Mouse (Mus musculus) midbrain, embryonic 10.5 days (tissue): ENCODE measurements around the gene Tmem183a. TPM values are rescaled to one million over a fixed set of nuclear protein-coding genes. Genes with fewer than 3 reads are reported as not detected.
A peak's percentile ranks its signal among the peaks of the same experiment; 100 is the strongest.

Experiments
- DNase-seq: peaks from one replicate; pipeline ENCODE4 v3.0.0-alpha.2; 2017; ENCODE audit warnings: low spot score
- H3K27ac ChIP-seq: fragments of 300-500 bp; sonication (generic); replicated peaks from 2 replicates; pipeline ENCODE4 v1.5.1; 2016; ENCODE audit warnings: mild to moderate bottlenecking
- H3K27me3 ChIP-seq: fragments of 300-500 bp; sonication (generic); 2 replicates; pipeline ENCODE4 v1.6.1; 2016; ENCODE audit warnings: low read depth, mild to moderate bottlenecking; ENCODE audit not compliant: poor library complexity, severe bottlenecking
- H3K36me3 ChIP-seq: fragments of 300-500 bp; sonication (generic); 2 replicates; pipeline ENCODE4 v1.6.1; 2016; ENCODE audit warnings: mild to moderate bottlenecking, moderate library complexity
- H3K4me1 ChIP-seq: fragments of 300-500 bp; sonication (generic); 2 replicates; pipeline ENCODE4 v1.6.1; 2016
- H3K4me3 ChIP-seq: fragments of 300-500 bp; sonication (generic); 2 replicates; pipeline ENCODE4 v1.5.1; 2016; ENCODE audit warnings: mild to moderate bottlenecking, moderate library complexity
- H3K9me3 ChIP-seq: fragments of 300-500 bp; sonication (generic); replicated peaks from 2 replicates; pipeline ENCODE4 v1.6.1; 2016; ENCODE audit warnings: mild to moderate bottlenecking
- WGBS: fragments of 180-500 bp; shearing (Covaris S2); methylation state at CpG from one replicate; pipeline ENCODE4 v1.1.7; 2016; 5-methylcytosine and 5-hydroxymethylcytosine counted together
- polyA plus RNA-seq: library from polyadenylated mRNA; unstranded; fragments of >200 nt; fragmentation: Nextera tagmentation; extraction: Ambion mirVana; gene quantifications from 2 replicates; pipeline ENCODE4 v1.2.1, GENCODE M21; 2016

Tmem183a gene
- 122 and 128 TPM in 2 replicates for polyA plus RNA-seq

GRCm38 (mm10) chr1:134361857-134362212 is at the start of gene Tmem183a:
TSS of gene Tmem183a (minus strand) at chr1:134361979.
- peak within 1 kb of the TSS; percentile 93 for H3K27ac ChIP-seq
- peaks cover 15% of the 10 kb centered on the region for H3K4me1 ChIP-seq
- under 1% methylated on average over 38 of the region's 38 CpGs for WGBS
- peak within 1 kb of the TSS; percentile 93 for H3K4me3 ChIP-seq
- H3K27me3 ChIP-seq = no peaks in the 10 kb centered on the region
- peak; percentile 96 for DNase-seq
- no peaks in the 10 kb centered on the region for H3K9me3 ChIP-seq
- peaks cover 39% of the 10 kb centered on the region for H3K36me3 ChIP-seq

- 80% methylated on average over 8 of the region's 8 CpGs for WGBS
- Histone ChIP-seq H3K36me3 (peaks cover 40% of the 10 kb centered on the region), H3K4me1 (peaks cover 18% of the 10 kb centered on the region), H3K27ac (no peak overlapping the region), H3K27me3 (peaks cover 7% of the 10 kb centered on the region; the same call in 1 of the 2 replicates), H3K9me3 (no peaks in the 10 kb centered on the region), H3K4me3 (no peak overlapping the region)
- DNase-seq = no peak
These were observed 46.3 kb upstream of the Tmem183a start for GRCm38 (mm10) chr1:134408080-134408479.

- 35% methylated on average over 8 of the region's 8 CpGs for WGBS
- H3K9me3 ChIP-seq = no peaks in the 10 kb centered on the region
- no peak for DNase-seq
- peak overlapping the region; percentile 75 for H3K4me3 ChIP-seq
- H3K27me3 ChIP-seq = peaks cover 7% of the 10 kb centered on the region; the same call in 1 of the 2 replicates
- peaks cover 18% of the 10 kb centered on the region for H3K4me1 ChIP-seq
- H3K36me3 ChIP-seq = peaks cover 39% of the 10 kb centered on the region
- peak overlapping the region; percentile 85 for H3K27ac ChIP-seq
These were observed 44.6 kb upstream of the Tmem183a start for GRCm38 (mm10) chr1:134406414-134406771.

GRCm38 (mm10) chr1:134405509-134406413 is 44.0 kb upstream of the Tmem183a start, which contains the start of gene Cyb5r1:
TSS of gene Cyb5r1 (plus strand) at chr1:134405559.
- H3K4me1 ChIP-seq = peaks cover 18% of the 10 kb centered on the region
- WGBS = 2% methylated on average over 43 of the region's 43 CpGs
- peaks cover 33% of the 10 kb centered on the region for H3K36me3 ChIP-seq

GRCm38 (mm10) chr1:134399735-134400134 is 38.0 kb upstream of the Tmem183a start:
- no peaks in the 10 kb centered on the region for H3K36me3 ChIP-seq
- WGBS = 55% methylated on average over 5 of the region's 5 CpGs
- no peaks in the 10 kb centered on the region for H3K9me3 ChIP-seq
- H3K4me1 ChIP-seq = no peaks in the 10 kb centered on the region
- no peak overlapping the region for H3K27ac ChIP-seq
- H3K27me3 ChIP-seq = no peaks in the 10 kb centered on the region
- no peak overlapping the region for H3K4me3 ChIP-seq
- no peak for DNase-seq

More at GRCm38 (mm10) chr1:134405509-134406413, 44.0 kb upstream of the Tmem183a start, which contains the start of gene Cyb5r1:
- Histone ChIP-seq H3K27me3 (peaks cover 7% of the 10 kb centered on the region; the same call in 1 of the 2 replicates), H3K9me3 (no peaks in the 10 kb centered on the region), H3K4me3 (peak within 1 kb of the TSS; percentile 75), H3K27ac (peak within 1 kb of the TSS; percentile 85)
- DNase-seq = peak; percentile 86

GRCm38 (mm10) chr1:134398210-134398609 is 36.4 kb upstream of the Tmem183a start:
- H3K9me3 ChIP-seq = no peaks in the 10 kb centered on the region
- H3K4me1 ChIP-seq = no peaks in the 10 kb centered on the region
- DNase-seq = no peak
- 91% methylated on average over 12 of the region's 12 CpGs for WGBS
- H3K27ac ChIP-seq = no peak overlapping the region
- no peaks in the 10 kb centered on the region for H3K36me3 ChIP-seq
- H3K27me3 ChIP-seq = no peaks in the 10 kb centered on the region
- no peak overlapping the region for H3K4me3 ChIP-seq

- no peaks in the 10 kb centered on the region for H3K9me3 ChIP-seq
- H3K36me3 ChIP-seq = no peaks in the 10 kb centered on the region
- no peak overlapping the region for H3K4me3 ChIP-seq
- no peaks in the 10 kb centered on the region for H3K27me3 ChIP-seq
- DNase-seq = no peak
- no peak overlapping the region for H3K27ac ChIP-seq
- 55% methylated on average over 5 of the region's 5 CpGs for WGBS
- H3K4me1 ChIP-seq = no peaks in the 10 kb centered on the region
These were observed 32.0 kb upstream of the Tmem183a start for GRCm38 (mm10) chr1:134393827-134394226.

- no peak within 1 kb of the TSS for H3K4me3 ChIP-seq
- 94% methylated on average over 1 of the region's 1 CpGs for WGBS
- H3K27me3 ChIP-seq = 0 out of 2 replicates have a peak, but pooled peaks cover 9% of the 10 kb centered on the region
- peaks cover 15% of the 10 kb centered on the region for H3K4me1 ChIP-seq
- H3K27ac ChIP-seq = no peak within 1 kb of the TSS
- DNase-seq = no peak
- no peaks in the 10 kb centered on the region; the same call in 1 of the 2 replicates for H3K9me3 ChIP-seq
- H3K36me3 ChIP-seq = no peaks in the 10 kb centered on the region
These were observed 23.9 kb upstream of the Tmem183a start, which contains the start of gene 4933406M09Rik for GRCm38 (mm10) chr1:134385666-134386065. TSS of gene 4933406M09Rik (plus strand) at chr1:134385940.

GRCm38 (mm10) chr1:134385176-134385575 is 23.4 kb upstream of the Tmem183a start:
- no peaks in the 10 kb centered on the region; the same call in 1 of the 2 replicates for H3K9me3 ChIP-seq
- no peak overlapping the region for H3K4me3 ChIP-seq

GRCm38 (mm10) chr1:134384581-134384980 is 22.8 kb upstream of the Tmem183a start:
- Histone ChIP-seq H3K36me3 (no peaks in the 10 kb centered on the region), H3K4me1 (peaks cover 15% of the 10 kb centered on the region), H3K9me3 (no peaks in the 10 kb centered on the region; the same call in 1 of the 2 replicates), H3K27ac (no peak overlapping the region), H3K27me3 (0 out of 2 replicates have a peak, but pooled peaks cover 9% of the 10 kb centered on the region), H3K4me3 (no peak overlapping the region)
- 89% methylated on average over 4 of the region's 4 CpGs for WGBS
- DNase-seq = no peak

More at GRCm38 (mm10) chr1:134385176-134385575, 23.4 kb upstream of the Tmem183a start:
- 0 out of 2 replicates have a peak, but pooled peaks cover 9% of the 10 kb centered on the region for H3K27me3 ChIP-seq
- no peaks in the 10 kb centered on the region for H3K36me3 ChIP-seq
- DNase-seq = no peak
- peaks cover 15% of the 10 kb centered on the region for H3K4me1 ChIP-seq
- H3K27ac ChIP-seq = no peak overlapping the region

- DNase-seq = peak; percentile 16
- Histone ChIP-seq H3K27me3 (0 out of 2 replicates have a peak, but pooled peaks cover 9% of the 10 kb centered on the region), H3K27ac (no peak overlapping the region), H3K36me3 (no peaks in the 10 kb centered on the region), H3K9me3 (no peaks in the 10 kb centered on the region; the same call in 1 of the 2 replicates), H3K4me3 (peak overlapping the region; percentile 43), H3K4me1 (peaks cover 15% of the 10 kb centered on the region)
- 17% methylated on average over 19 of the region's 19 CpGs for WGBS
These were observed 20.2 kb upstream of the Tmem183a start for GRCm38 (mm10) chr1:134381795-134382625.

- Histone ChIP-seq H3K4me1 (peaks cover 15% of the 10 kb centered on the region), H3K27me3 (0 out of 2 replicates have a peak, but pooled peaks cover 9% of the 10 kb centered on the region), H3K9me3 (no peaks in the 10 kb centered on the region; the same call in 1 of the 2 replicates), H3K4me3 (no peak overlapping the region), H3K36me3 (no peaks in the 10 kb centered on the region), H3K27ac (no peak overlapping the region)
- no peak for DNase-seq
- WGBS = 84% methylated on average over 2 of the region's 2 CpGs
These were observed 19.3 kb upstream of the Tmem183a start for GRCm38 (mm10) chr1:134381051-134381450.
